In genomic region chr2:105908351-105908750, GRCm38 (mm10) we compare ENCODE assay signal across 10 mouse cellular contexts. TPM values are rescaled to one million over a fixed set of nuclear protein-coding genes. Genes with fewer than 3 reads are reported as not detected.
A peak's percentile ranks its signal among the peaks of the same experiment; 100 is the strongest.
DNase-seq lines count a peak whose midpoint lies in the region; ATAC-seq and TF ChIP-seq lines count a peak whose summit lies in the region.
"Had no signal": no experiment of that assay in that cellular context is flagged by ENCODE, and none has a peak within 500 bp of the region (broad histone marks: within the 10 kb centered on the region; RNA-seq: fewer than 3 reads in every experiment).

No protein-coding gene starts in this region.

- no peak overlapping the region for H3K4me3 ChIP-seq in midbrain, postnatal 0 days (ENCODE audit: low read depth, low read length)
- no peak overlapping the region for H3K4me3 ChIP-seq in midbrain, embryonic 13.5 days (replicated peaks)
- H3K4me3 ChIP-seq: heart, embryonic 15.5 days; neural tube, embryonic 12.5 days had no signal

- peak; percentile 36 for DNase-seq in cerebellum, adult 11-12 months
- DNase-seq in cerebellum, postnatal 4 days (ENCODE audit: low spot score in 2 of 2): no peak
- DNase-seq in midbrain, postnatal 0 days (ENCODE audit: low spot score): peak; percentile 5
- peak; percentile 25 for DNase-seq in embryo, embryonic 11 days
- DNase-seq in thymus, postnatal 14 days: peak; percentile 42
- DNase-seq in layer of hippocampus, postnatal 10 days (ENCODE audit: low spot score in 2 of 2): no peak
- DNase-seq in ovary, adult 18-20 months (ENCODE audit: low spot score): no peak

- H3K4me2 ChIP-seq in midbrain, postnatal 0 days (ENCODE audit: low read depth, low read length, poor library complexity, severe bottlenecking): no peak overlapping the region
- no peak overlapping the region for H3K4me2 ChIP-seq in midbrain, embryonic 13.5 days (replicated peaks)
- H3K4me2 ChIP-seq: heart, embryonic 15.5 days; neural tube, embryonic 12.5 days had no signal

- H3K27ac ChIP-seq in midbrain, postnatal 0 days (ENCODE audit: low read depth, low read length): no peak overlapping the region
- H3K27ac ChIP-seq in midbrain, embryonic 13.5 days: no peak overlapping the region
- H3K27ac ChIP-seq: heart, embryonic 15.5 days; neural tube, embryonic 12.5 days had no signal

- no peaks in the 10 kb centered on the region for H3K27me3 ChIP-seq in midbrain, postnatal 0 days (ENCODE audit: insufficient read depth, low read length)
- H3K27me3 ChIP-seq in midbrain, embryonic 13.5 days: peaks cover 22% of the 10 kb centered on the region
- H3K27me3 ChIP-seq: heart, embryonic 15.5 days; neural tube, embryonic 12.5 days had no signal

- H3K4me1 ChIP-seq in midbrain, postnatal 0 days (ENCODE audit: insufficient read depth, low read length): no peaks in the 10 kb centered on the region
- peaks cover 11% of the 10 kb centered on the region for H3K4me1 ChIP-seq in midbrain, embryonic 13.5 days (replicated peaks)

- H3K36me3 ChIP-seq in midbrain, postnatal 0 days (ENCODE audit: insufficient read depth, low read length): no peaks in the 10 kb centered on the region
- H3K36me3 ChIP-seq in midbrain, embryonic 13.5 days: peaks cover 6% of the 10 kb centered on the region; the same call in 1 of the 2 replicates
- H3K36me3 ChIP-seq: heart, embryonic 15.5 days had no signal

- ATAC-seq in midbrain, postnatal 0 days (ENCODE audit: low FRiP score): no peak
- ATAC-seq in midbrain, embryonic 13.5 days: no peak

- H3K9ac ChIP-seq in midbrain, postnatal 0 days (replicated peaks; ENCODE audit: low read length, poor library complexity, severe bottlenecking): no peak overlapping the region
- no peak overlapping the region for H3K9ac ChIP-seq in midbrain, embryonic 13.5 days (replicated peaks)
- H3K9ac ChIP-seq: heart, embryonic 15.5 days; neural tube, embryonic 12.5 days had no signal

- peak; percentile 30; the same call in 1 of the 2 replicates for TF ChIP-seq CTCF in midbrain, postnatal 0 days (IDR thresholded peaks at IDR 0.05)

- 91% methylated on average over 5 of the region's 5 CpGs for WGBS in midbrain, postnatal 0 days
- 88% methylated on average over 5 of the region's 5 CpGs for WGBS in midbrain, embryonic 13.5 days

- H3K9me3 ChIP-seq in midbrain, postnatal 0 days (ENCODE audit: low read length): no peaks in the 10 kb centered on the region
- H3K9me3 ChIP-seq in midbrain, embryonic 13.5 days: no peaks in the 10 kb centered on the region
- H3K9me3 ChIP-seq: heart, embryonic 15.5 days; neural tube, embryonic 12.5 days had no signal

RNA-seq across cellular contexts. Expression of gene Immp1l, which starts 3.9 kb away (rescaled TPM):
- 29.2 and 34.1 TPM in 2 replicates for total RNA-seq in midbrain, postnatal 0 days (2014; rRNA removed)
- polyA plus RNA-seq in midbrain, postnatal 0 days (2015; fragmentation: Nextera tagmentation; extraction: Ambion mirVana): 82.1 and 84.5 TPM in 2 replicates
- 103 and 106 TPM in 2 replicates for polyA plus RNA-seq in midbrain, embryonic 13.5 days (2015; fragmentation: Nextera tagmentation; extraction: Ambion mirVana)
- 10 to 100 TPM; 32.7 to 35.5 TPM for total RNA-seq in layer of hippocampus, postnatal 10 days (2021)

RNA-seq across cellular contexts. Expression of gene Elp4, which starts 4.0 kb away (rescaled TPM):
- total RNA-seq in midbrain, postnatal 0 days (2014; rRNA removed): 22.3 and 25.3 TPM in 2 replicates
- polyA plus RNA-seq in midbrain, postnatal 0 days (2015; fragmentation: Nextera tagmentation; extraction: Ambion mirVana): 24.7 and 29.2 TPM in 2 replicates
- 43.3 and 45.2 TPM in 2 replicates for polyA plus RNA-seq in midbrain, embryonic 13.5 days (2015; fragmentation: Nextera tagmentation; extraction: Ambion mirVana)
- 10 to 100 TPM; 20.2 to 29.6 TPM for total RNA-seq in layer of hippocampus, postnatal 10 days (2021)

Comparison
In these comparisons a context has a peak if more than half of its experiments do, and no peak if none do; other contexts are left out.
1. DNase-seq: peak in cerebellum, adult 11-12 months (single experiment), midbrain, postnatal 0 days (single experiment), embryo, embryonic 11 days (single experiment) and thymus, postnatal 14 days (single experiment); none in cerebellum, postnatal 4 days (0 of 2), layer of hippocampus, postnatal 10 days (0 of 2) and ovary, adult 18-20 months (single experiment).